Mouse (Mus musculus) heart, embryonic 11.5 days (tissue): ENCODE measurements around the gene Nkx2-5. TPM values are rescaled to one million over a fixed set of nuclear protein-coding genes. Genes with fewer than 3 reads are reported as not detected.

ENCODE experiments used
- ATAC-seq: fragments of 200-750 bp; cut with Nextera tagmentation; replicated peaks from 2 replicates; pipeline ENCODE4 v1.8.0; 2017; ENCODE audit warnings: moderate library complexity; ENCODE audit not compliant: insufficient number of reproducible peaks, low FRiP score, low TSS enrichment
- H3K27ac ChIP-seq: fragments of 300-500 bp; sonication (generic); 2 replicates; pipeline ENCODE4 v1.5.1; 2014; ENCODE audit warnings: mild to moderate bottlenecking, low read depth, low read length
- H3K27me3 ChIP-seq: fragments of 300-500 bp; sonication (generic); 2 replicates; pipeline ENCODE4 v1.6.1; 2014; ENCODE audit warnings: mild to moderate bottlenecking, low read length, mixed read lengths; ENCODE audit not compliant: control insufficient read depth, insufficient read depth
- H3K36me3 ChIP-seq: fragments of 300-500 bp; sonication (generic); 2 replicates; pipeline ENCODE4 v1.6.1; 2014; ENCODE audit warnings: mild to moderate bottlenecking, low read length, moderate library complexity, mixed read lengths; ENCODE audit not compliant: control insufficient read depth, insufficient read depth
- H3K4me1 ChIP-seq: fragments of 300-500 bp; sonication (generic); 2 replicates; pipeline ENCODE4 v1.6.1; 2014; ENCODE audit warnings: low read length; ENCODE audit not compliant: control insufficient read depth, insufficient read depth
- H3K4me2 ChIP-seq: fragments of 300-500 bp; sonication (generic); 2 replicates; pipeline ENCODE4 v1.6.1; 2014; ENCODE audit warnings: mild to moderate bottlenecking, moderate library complexity
- H3K4me3 ChIP-seq: fragments of 300-500 bp; sonication (generic); 2 replicates; pipeline ENCODE4 v1.5.1; 2014; ENCODE audit warnings: low read depth, low read length
- H3K9ac ChIP-seq: fragments of 300-500 bp; sonication (generic); 2 replicates; pipeline ENCODE4 v1.6.1; 2014; ENCODE audit warnings: mild to moderate bottlenecking, low read depth, low read length, moderate library complexity
- H3K9me3 ChIP-seq: fragments of 300-500 bp; sonication (generic); replicated peaks from 2 replicates; pipeline ENCODE4 v1.6.1; 2016; ENCODE audit warnings: low read length; ENCODE audit not compliant: control insufficient read depth
- WGBS: fragments of 180-500 bp; shearing (Covaris S2); extraction: QIAGEN DNeasy Blood & Tissue Kit; methylation state at CpG from one replicate; pipeline ENCODE4 v1.1.7; 2014; ENCODE audit not compliant: insufficient replicate concordance; 5-methylcytosine and 5-hydroxymethylcytosine counted together
- polyA plus RNA-seq: library from polyadenylated mRNA; unstranded; fragments of >200 nt; fragmentation: Nextera tagmentation; extraction: Ambion mirVana; gene quantifications from 2 replicates; pipeline ENCODE4 v1.2.1, GENCODE M21; 2014

Nkx2-5 gene
- polyA plus RNA-seq, 1 experiment from 2014 or later = 157 TPM

DNA sequence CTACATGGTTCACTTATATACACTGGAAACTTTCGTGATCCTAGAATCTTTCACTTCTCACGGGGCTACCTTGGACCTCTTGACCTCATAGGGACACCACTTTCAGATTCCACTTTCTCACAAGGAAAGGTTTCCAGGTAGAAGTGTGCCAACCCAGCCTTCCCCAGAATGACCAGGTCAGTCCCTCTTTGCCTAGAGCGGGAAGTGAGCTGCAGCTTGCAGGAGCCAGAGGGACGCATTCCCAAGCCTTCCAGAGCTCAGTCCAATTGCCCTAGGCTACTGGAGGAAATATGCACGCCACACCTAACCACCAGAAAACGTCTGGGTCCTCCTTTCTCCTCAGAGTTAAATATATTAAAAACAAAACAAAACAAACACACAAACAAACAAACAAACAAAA, 3.4 kb upstream of the Nkx2-5 start:
- Histone ChIP-seq H3K4me3 (peak overlapping the region; percentile 26), H3K27me3 (peaks cover 33% of the 10 kb centered on the region), H3K27ac (peak overlapping the region; percentile 81), H3K9me3 (no peaks in the 10 kb centered on the region), H3K4me2 (peak overlapping the region; percentile 70), H3K9ac (peak overlapping the region; percentile 76), H3K36me3 (no peaks in the 10 kb centered on the region), H3K4me1 (peaks cover 4% of the 10 kb centered on the region; the same call in 1 of the 2 replicates)
- WGBS = 4% methylated on average over 6 of the region's 6 CpGs
- ATAC-seq = no peak

DNA sequence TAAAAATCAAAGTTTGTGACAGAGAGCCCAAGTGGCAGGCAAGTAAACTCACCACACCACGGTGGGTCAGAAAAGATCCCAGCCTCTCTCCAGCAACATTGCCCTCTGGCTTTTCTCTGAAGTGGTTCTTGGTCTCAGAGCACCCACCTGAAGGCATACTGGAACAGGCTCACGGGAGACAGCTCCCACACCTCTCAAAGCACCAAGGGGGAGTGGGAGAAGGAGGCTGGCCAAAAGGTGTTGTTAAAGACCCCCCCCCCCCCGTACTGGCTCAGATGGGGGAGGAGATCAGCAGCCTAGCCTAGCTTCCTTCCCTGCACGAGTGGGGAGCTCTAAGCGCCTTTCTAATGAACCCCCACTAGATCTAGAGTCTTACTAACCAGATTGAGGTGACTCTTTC, 3.0 kb upstream of the Nkx2-5 start:
- H3K27me3 ChIP-seq = peaks cover 35% of the 10 kb centered on the region

DNA sequence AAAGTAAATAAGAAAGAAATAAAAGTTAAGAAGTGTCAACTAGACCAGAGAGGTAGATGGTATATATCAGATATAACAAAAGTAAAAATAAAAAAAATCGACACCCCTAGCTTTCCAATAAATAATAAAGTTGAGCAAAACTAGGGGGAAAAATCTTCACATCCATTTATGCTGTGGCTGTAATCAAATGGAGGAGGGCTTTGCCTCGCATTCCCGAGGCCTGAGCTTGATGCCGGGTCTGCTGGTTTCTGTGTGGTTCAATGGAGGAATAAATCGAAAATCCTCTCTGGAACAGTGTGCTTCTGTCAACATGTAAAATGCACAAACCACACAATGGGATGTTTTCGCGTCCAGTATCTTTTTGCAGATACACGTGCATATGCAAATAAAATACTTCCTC, 1.6 kb upstream of the Nkx2-5 start:
- no peak overlapping the region for H3K4me3 ChIP-seq
- H3K9me3 ChIP-seq = no peaks in the 10 kb centered on the region
- ATAC-seq = no peak
- no peaks in the 10 kb centered on the region for H3K36me3 ChIP-seq
- peaks cover 47% of the 10 kb centered on the region for H3K27me3 ChIP-seq
- peaks cover 7% of the 10 kb centered on the region; the same call in 1 of the 2 replicates for H3K4me1 ChIP-seq
- 14% methylated on average over 8 of the region's 8 CpGs for WGBS
- H3K27ac ChIP-seq = no peak overlapping the region
- peak overlapping the region; percentile 64; the same call in 1 of the 2 replicates for H3K9ac ChIP-seq
- peak overlapping the region; percentile 52 for H3K4me2 ChIP-seq

More for the DNA sequence above, 3.0 kb upstream of the Nkx2-5 start:
- Histone ChIP-seq H3K27ac (peak overlapping the region; percentile 81), H3K9ac (peak overlapping the region; percentile 76), H3K4me1 (peaks cover 5% of the 10 kb centered on the region; the same call in 1 of the 2 replicates), H3K4me3 (peak overlapping the region; percentile 26), H3K36me3 (no peaks in the 10 kb centered on the region), H3K4me2 (peak overlapping the region; percentile 70), H3K9me3 (no peaks in the 10 kb centered on the region)
- under 1% methylated on average over 5 of the region's 5 CpGs for WGBS
- no peak for ATAC-seq

DNA sequence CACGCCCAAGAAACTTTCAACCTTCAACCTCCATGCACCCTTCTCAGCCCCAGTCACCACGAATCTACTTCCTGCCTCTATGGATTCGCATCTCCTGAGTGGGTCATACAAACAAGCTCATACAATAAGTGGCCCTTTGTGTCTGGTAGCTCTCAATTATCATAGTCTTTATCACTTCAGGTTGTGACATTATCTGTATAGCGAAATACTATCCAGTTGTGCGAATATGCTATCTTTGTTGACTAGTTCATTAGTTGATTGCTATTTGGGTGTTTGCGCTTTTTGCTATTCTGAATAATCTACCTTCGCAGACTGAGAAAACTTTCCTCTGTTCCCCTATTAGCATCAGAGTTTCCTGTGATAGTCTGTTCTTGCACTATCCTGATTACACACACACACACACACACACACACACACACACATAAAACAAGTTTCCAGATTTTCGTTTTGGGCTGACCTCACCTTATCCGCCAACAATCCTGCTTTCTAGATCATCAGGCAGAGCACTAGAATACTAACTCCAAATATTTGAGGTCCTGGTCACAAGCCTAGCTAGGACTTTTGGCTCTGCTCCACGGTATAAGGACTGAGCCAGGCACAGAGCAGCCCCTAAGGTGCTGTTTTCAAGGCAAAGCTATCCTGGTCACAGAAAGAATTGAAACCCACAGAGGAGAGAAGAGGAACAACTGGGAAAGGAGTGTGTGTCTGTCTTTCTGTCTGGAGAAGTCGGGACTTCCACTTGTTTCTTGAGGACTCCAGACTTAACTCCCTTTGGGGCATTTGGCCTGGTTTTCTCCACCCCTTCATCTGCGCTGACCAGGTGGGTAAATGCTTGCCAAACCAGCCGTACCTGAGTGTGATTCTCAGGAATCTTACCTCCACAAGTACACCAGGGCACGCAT, 591 bp upstream of the Nkx2-5 start:
- 8% methylated on average over 14 of the region's 14 CpGs for WGBS

DNA sequence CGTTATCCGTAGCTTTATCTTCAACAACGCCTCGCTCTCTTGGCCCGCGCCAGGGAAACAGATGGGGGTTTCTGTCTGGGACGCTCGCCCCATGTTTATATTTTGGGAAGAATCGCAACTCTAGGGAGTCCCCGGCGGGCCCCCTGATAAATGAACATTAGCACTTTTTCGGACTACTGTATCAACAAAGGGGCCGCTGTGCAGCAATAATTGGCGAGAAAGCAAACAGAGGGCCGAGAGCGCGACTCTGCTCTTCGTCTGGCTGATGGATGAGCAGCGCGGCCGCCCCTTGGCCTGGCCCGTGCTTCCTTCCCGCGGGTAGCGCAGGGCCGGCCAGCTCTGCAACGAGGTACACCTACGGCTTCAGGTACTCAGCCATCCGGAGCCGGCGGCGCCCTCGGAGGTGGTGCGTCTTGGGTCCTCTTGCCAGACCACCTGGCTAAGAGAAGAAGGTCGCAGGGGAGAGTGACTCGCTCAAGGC, 398 bp downstream of the Nkx2-5 start:
- no peak for ATAC-seq
- peak overlapping the region; percentile 95 for H3K27ac ChIP-seq

More for the DNA sequence above, 591 bp upstream of the Nkx2-5 start:
- H3K4me2 ChIP-seq = peak overlapping the region; percentile 64
- no peaks in the 10 kb centered on the region for H3K36me3 ChIP-seq
- H3K9me3 ChIP-seq = no peaks in the 10 kb centered on the region
- peak overlapping the region; percentile 95 for H3K27ac ChIP-seq
- ATAC-seq = no peak
- H3K4me3 ChIP-seq = peak overlapping the region; percentile 77
- H3K9ac ChIP-seq = peak overlapping the region; percentile 77
- H3K27me3 ChIP-seq = peaks cover 52% of the 10 kb centered on the region
- peaks cover 3% of the 10 kb centered on the region; the same call in 1 of the 2 replicates for H3K4me1 ChIP-seq

GRCm38 (mm10) chr17:26843696-26844236, 1.0 kb downstream of the Nkx2-5 start:
- H3K4me2 ChIP-seq = peak overlapping the region; percentile 64
- H3K4me1 ChIP-seq = peaks cover 3% of the 10 kb centered on the region; the same call in 1 of the 2 replicates
- peak overlapping the region; percentile 77 for H3K4me3 ChIP-seq
- H3K9ac ChIP-seq = peak overlapping the region; percentile 77
- ATAC-seq = no peak
- H3K36me3 ChIP-seq = no peaks in the 10 kb centered on the region
- no peaks in the 10 kb centered on the region for H3K9me3 ChIP-seq
- H3K27me3 ChIP-seq = peaks cover 59% of the 10 kb centered on the region
- 2% methylated on average over 7 of the region's 7 CpGs for WGBS
- H3K27ac ChIP-seq = peak overlapping the region; percentile 95

More for the DNA sequence above, 398 bp downstream of the Nkx2-5 start:
- under 1% methylated on average over 36 of the region's 36 CpGs for WGBS
- H3K36me3 ChIP-seq = no peaks in the 10 kb centered on the region
- peaks cover 3% of the 10 kb centered on the region; the same call in 1 of the 2 replicates for H3K4me1 ChIP-seq
- no peaks in the 10 kb centered on the region for H3K9me3 ChIP-seq
- H3K4me2 ChIP-seq = peak overlapping the region; percentile 64
- H3K9ac ChIP-seq = peak overlapping the region; percentile 77
- H3K27me3 ChIP-seq = peaks cover 54% of the 10 kb centered on the region
- H3K4me3 ChIP-seq = peak overlapping the region; percentile 77

GRCm38 (mm10) chr17:26843229-26843567, 1.6 kb downstream of the Nkx2-5 start:
- Histone ChIP-seq H3K4me3 (peak overlapping the region; percentile 77), H3K9ac (peak overlapping the region; percentile 77), H3K27me3 (peaks cover 63% of the 10 kb centered on the region), H3K4me1 (peaks cover 3% of the 10 kb centered on the region; the same call in 1 of the 2 replicates), H3K36me3 (no peaks in the 10 kb centered on the region), H3K27ac (peak overlapping the region; percentile 95), H3K9me3 (no peaks in the 10 kb centered on the region), H3K4me2 (peak overlapping the region; percentile 64)
- no peak for ATAC-seq
- WGBS = 3% methylated on average over 14 of the region's 14 CpGs

- Histone ChIP-seq H3K27me3 (peaks cover 64% of the 10 kb centered on the region), H3K36me3 (no peaks in the 10 kb centered on the region), H3K4me3 (peak overlapping the region; percentile 77), H3K9me3 (no peaks in the 10 kb centered on the region), H3K4me1 (peaks cover 3% of the 10 kb centered on the region; the same call in 1 of the 2 replicates), H3K9ac (peak overlapping the region; percentile 77), H3K4me2 (peak overlapping the region; percentile 64), H3K27ac (peak overlapping the region; percentile 95)
- WGBS = 18% methylated on average over 9 of the region's 9 CpGs
- ATAC-seq = no peak
Measured at GRCm38 (mm10) chr17:26842431-26843228, 2.2 kb downstream of the Nkx2-5 start.
